Mouse (Mus musculus) lung, postnatal 25 days (tissue): ENCODE results near the gene H2-Ob.
A peak's percentile ranks its signal among the peaks of the same experiment; 100 is the strongest.

Source experiments
- DNase-seq: peaks from one replicate; pipeline ENCODE4 v3.0.0; 2022; ENCODE audit warnings: low spot score

H2-Ob gene

DNA sequence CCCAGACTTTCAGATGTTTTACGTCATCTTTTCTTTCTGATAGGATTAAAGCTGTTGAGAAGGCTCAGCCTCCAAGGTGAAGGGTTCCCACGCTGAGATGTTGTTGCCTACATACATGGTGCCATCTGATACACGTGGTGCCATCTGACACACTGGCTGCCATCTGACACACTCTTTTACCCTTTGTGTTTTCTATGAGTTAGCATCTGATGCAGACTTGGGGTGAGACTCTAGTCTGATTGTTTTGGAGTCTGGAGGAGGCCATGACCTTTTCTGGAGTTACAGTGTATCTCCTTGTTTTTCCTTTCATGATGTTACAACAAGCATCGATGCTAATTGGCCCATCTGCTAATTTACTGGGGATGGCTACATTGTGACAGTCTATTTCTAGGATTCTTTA, 6.0 kb downstream of the H2-Ob start:
- no peak for DNase-seq

DNA sequence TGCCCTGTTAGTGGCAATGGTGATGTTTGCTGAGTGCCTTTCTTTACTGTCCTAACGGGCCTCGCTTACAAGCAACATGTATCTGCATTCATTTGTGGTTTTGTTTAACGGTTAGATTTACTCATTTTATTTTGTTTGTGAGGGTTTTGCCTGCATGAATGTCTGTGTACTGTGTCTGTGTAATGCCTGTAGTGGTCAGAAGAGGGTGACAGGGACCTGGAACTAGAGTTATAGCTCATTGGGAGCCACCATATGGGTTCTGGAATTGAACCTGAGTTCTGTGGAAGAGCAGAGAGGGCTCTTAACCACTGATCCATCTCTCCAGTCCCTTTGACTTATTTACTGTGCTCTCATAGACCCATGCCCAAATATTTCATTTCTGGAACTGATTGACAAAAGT, 8.3 kb downstream of the H2-Ob start:
- DNase-seq: no peak

DNA sequence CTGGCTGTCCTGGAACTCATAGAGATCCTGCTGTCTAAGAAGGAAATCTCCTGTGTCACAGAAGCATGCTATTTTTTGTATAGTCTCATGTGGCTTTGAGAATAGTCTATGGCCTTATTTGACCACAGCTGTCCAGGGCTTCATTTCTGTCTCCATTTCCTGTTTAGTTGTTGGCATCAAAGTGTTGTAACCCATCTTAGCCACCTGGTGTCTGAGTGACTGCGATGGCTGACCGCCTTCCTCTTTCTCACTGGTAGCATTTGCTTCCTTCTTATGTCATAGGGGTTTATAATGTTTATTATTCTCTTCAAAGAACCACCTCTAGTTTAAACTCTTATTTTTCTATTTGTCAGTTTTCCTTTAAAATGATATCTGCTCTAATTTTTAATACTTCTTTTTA, 10.1 kb downstream of the H2-Ob start:
- no peak for DNase-seq

DNA sequence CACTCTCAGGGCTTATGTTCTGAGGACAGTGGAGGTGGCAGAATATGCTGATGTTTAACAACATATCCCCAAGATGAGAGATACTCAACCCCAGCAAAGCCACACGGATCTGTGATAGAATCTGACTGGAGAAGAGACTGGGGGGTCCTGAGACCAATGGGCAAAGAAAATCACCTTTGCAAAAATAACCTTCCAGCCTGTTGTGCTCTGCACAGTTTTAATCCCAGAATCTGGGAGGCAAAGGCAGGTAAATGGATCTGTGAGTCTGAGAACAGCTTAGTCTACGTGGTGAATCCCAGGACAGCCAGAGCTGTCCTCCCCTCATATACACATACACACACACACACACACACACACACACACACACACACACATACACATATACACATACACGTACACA, 10.7 kb downstream of the H2-Ob start:
- no peak for DNase-seq

DNA sequence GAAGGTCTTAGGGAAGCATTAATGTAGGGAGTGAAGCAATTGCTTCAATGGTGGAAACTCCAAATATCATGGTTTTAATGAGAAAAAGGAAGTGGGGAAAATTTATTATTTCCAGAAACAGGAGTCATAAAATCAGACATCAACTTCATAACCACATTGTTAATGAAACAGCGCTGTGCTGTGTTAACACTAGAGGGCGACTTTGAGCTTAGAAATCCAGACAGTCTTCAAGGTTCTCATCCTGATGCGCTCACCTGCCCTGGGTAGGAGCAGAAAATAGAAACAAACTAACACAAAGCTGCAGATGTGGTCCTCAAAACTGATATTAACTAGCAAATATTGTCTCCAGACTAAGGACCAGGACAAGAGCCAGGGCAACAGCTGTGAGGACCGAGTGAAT, 11.2 kb downstream of the H2-Ob start:
- DNase-seq: peak; percentile 69

DNA sequence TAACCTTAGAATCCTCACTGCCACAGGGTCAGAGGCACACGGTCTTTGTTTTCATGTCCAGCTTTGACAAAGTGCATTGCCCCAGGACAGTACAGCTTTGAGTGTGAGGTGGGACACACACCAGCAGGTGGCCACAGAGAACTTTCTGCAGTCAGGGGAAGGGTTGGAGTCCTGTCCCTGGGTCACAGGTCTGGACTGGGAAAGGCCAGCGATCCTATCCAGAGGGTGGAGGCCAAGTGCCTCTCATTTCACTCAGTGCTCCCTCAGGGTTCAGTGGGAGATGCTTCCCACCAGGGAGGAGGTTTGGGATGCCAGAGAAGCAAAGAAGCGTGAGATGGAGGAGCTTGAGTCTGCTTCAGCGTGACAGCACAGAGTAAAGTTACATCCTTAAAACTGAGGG, 13.0 kb downstream of the H2-Ob start:
- no peak for DNase-seq

DNA sequence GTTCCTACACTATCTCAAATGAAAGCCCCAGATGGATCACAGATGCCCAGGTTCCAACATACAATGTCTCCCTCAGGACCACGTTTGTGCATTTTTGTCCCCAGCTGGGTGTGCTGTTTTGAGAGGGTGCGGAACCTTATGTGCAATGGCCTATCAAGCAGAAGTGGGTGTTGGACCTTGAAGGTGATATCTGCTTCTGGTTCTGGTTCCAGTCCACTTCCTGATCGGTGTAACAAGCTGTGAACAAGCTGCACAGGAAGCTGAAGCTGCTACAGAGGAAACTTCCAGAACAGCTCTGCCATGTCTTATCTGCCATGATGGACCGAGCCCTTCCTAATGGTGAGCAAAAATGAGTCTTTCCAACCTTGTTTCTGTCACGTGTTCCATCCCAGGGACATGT, 17.8 kb downstream of the H2-Ob start:
- DNase-seq: no peak

DNA sequence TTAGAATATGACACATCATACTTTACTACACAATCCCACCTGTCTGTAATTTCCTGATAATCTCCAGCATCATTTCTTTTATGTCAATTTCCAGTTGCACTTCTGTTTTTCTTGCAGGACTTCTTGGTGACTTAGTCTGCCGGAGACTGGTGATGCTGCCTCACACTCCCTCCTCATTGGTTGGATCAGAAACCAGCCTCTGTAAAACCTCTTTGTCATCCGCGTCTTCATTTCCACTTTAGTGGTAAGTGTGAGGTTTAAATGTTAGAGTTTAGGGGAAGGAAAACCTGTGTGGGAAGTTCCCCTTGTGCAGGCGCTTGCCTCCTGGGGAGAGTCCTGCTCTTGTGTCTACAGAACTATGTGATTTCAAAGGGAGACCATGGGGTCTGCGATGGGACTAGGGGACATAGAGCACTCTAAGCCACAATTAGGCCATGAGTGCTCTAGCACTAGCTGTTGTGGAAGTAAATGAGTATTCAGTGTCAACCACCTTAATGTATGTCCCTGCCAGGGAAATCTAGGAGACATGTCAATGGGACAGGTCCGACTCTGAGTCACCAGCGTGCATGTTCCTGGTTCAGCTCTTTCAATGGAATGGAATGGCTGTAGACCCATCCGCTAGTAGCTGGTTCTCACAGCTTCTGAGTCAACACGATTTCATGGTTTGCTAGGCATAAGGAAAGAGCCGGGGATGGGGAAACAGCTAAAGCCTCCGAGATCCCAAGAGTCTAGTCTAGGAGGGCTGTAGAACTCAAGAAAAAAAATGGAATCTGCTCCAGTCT, 19.1 kb downstream of the H2-Ob start, which contains the start of gene H2-Ab1:
Gene H2-Ab1 (plus strand): TSS at position 96 of the 782 bp plus-strand sequence.
- peak; percentile 88 for DNase-seq

DNA sequence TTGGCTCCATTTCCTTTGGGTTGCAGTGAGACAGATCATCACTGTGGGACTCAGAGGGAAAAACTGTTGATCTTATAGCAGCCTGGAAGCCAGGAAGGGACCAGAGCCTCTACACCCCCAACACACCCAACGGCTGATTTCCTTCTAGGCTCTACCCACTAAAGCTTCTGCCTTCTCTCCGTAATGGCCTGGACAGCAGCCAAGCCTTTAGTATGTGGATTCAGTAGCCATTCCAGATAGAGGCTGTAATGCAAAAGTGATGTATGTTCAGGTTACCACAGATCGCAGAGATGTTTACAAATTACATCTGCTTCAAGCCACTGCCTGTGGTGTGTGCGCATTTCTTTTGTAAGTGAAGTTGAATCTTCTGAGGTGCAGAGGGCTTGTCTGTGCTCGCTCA, 21.8 kb downstream of the H2-Ob start:
- no peak for DNase-seq

DNA sequence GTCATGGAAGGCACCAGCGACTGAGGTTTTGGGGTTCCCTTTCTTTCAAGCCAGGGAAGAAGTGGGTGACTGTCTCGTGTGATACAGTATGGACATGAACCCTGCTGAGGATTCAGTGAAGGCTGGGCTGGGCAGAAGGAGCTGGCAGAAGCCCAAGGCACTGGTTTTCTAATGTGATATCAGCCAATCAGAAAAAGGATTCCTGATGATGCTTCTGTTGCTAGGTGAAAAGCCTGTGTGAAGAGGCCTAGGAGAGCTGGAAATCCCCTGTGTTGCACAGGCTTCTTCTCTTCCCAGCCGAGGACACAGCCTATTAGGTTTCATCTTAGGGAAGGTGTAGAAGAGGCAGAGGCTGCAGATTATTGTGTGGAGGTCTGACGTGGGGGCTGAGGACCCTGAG, 22.8 kb downstream of the H2-Ob start:
- DNase-seq: peak; percentile 92

DNA sequence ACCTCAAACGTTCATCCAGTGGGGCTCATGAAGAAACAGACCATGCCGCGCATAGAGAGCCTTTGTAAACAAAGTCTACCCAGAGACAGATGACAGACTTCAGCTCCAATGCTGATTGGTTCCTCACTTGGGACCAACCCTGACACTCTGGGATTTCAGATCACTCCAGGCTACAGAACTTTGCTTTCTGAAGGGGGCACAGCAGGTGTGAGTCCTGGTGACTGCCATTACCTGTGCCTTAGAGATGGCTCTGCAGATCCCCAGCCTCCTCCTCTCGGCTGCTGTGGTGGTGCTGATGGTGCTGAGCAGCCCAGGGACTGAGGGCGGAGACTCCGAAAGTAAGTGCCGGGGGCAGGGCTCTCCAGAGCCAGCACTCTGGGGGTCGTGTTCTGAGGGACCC, 24.4 kb downstream of the H2-Ob start:
- DNase-seq: peak; percentile 87

DNA sequence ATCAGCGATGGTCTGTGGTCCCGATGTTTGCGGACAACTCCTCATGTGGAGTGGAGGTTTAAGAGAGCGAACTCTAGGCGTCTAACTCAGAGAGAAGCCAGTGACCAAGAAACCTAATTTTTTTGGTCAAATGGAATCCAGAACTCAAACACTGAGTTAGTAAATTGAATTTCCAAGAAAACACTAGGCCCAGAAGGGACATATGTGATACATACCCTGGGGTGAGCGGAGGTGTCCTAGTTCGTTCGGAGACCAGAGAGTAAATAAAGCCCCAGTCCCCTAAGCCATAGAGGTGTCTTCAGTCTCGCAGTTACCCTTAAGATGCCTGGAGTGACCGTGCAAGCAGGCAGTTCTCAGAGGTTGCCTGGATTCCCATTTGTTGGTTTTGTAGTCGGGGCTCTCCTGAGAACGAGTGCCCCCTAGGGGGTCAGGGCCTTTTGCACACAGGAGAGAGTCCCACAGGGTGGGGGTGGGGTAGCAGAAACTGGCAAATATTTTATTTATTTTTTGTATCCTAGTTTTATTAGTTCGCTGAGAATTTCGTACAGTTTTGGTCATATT, 25.2 kb downstream of the H2-Ob start:
- DNase-seq: peak; percentile 44

DNA sequence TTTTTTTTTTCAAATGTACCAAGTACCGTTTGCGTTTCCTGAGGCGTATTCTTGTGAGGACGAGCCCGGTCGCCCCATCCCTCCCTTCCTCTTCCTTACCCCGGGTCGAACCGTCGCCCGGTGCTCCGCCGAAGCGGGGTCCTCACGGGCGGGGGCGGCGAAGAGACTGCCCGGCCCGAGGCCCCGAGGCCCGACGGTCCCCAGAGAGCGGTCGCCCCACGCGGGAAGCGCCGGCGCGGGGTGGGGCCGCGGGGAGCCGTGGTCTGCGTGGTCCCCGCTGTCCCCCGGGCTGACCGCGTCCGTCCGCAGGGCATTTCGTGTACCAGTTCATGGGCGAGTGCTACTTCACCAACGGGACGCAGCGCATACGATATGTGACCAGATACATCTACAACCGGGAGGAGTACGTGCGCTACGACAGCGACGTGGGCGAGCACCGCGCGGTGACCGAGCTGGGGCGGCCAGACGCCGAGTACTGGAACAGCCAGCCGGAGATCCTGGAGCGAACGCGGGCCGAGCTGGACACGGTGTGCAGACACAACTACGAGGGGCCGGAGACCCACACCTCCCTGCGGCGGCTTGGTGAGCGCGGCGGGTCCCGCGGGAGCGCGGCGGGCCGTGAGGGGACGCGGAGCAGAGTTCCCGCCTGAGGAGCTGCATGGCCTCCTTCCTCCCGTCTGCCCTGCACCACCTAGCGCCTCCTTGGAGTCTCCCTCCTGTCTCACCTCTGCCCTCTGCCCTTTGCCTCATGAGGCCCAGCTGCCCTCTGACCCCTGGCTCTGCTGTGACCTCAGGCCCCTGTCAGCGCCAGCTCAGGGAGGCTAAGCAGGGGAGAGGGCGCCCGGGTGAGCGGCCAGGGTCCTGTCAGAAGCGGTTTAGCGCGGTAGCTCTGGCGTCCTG, 26.0 kb downstream of the H2-Ob start:
- no peak for DNase-seq

DNA sequence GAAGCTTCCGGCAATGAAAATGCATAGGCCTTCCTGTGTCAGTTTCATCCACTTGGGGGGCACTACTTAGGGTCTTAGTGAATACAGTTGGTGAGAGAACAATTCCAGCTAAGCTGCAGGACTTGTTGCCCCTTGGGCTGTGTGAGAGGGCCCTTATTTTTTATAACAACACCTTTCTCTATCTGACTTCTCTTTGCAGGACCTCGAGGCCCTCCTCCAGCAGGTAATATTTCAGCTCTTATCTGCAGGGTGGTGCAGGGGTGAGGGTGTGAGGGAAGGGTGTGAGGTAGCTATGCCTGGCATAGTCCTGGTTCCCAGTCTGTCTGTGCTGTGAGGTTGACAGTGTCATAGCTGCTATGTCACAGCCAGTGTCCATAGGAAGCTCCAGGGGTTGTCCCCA, 29.6 kb downstream of the H2-Ob start:
- DNase-seq: no peak

DNA sequence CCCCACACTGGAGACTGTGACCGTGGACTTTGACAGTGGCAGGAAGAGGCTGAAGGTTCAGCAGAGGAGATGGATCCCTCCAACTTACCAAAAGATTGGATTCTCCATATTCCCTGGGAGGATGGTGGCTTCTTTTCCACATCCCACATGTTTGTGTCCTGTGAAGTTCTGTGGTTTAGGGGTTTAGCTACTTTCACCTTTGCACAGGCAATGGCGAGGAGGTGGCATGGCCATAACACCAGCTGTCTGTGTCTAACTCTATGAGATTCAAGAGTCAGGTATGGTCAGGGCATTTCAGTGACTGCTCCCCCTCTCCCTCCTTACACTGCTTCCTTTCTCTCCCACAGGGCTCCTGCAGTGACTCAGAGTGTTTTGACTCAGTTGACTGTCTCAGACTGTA, 30.0 kb downstream of the H2-Ob start:
- DNase-seq: no peak

DNA sequence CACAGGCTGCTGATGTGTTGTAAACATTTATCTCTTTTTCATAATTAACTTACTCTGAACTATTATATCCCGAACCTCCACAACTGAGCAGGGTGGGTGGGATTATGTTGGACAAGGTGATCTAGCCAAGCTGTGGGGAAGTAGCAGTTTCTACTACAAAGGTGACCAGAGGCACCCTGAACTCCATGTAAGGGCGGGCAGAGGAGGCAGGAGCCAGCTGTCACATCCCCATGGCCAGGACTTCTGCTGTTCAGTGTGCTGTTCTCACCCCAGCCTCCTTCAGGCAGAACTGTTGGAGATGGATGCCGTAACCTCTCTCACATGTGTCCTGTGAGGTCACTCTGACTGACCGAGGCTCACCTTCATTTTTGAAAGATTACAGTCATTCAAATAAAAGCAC, 31.1 kb downstream of the H2-Ob start:
- DNase-seq: no peak

DNA sequence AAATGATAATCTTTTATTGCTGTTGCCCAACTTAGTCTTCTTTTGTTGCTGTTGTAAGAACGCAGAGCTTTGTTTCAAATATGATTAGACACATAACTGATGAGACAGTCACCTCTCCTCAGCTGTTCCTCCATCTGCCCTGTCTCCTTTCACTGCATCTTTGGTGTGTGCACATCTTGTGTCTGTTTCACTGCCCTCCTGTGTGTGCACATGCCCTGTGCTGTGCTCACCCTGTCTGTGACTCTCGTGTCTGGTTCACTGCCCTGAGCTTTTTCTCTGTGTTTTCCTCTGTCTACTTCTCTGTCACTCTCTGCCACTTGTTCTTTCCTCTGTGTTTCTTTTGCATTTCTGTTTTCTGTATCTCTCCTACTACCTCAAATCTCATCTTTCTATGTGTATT, 31.5 kb downstream of the H2-Ob start:
- no peak for DNase-seq

DNA sequence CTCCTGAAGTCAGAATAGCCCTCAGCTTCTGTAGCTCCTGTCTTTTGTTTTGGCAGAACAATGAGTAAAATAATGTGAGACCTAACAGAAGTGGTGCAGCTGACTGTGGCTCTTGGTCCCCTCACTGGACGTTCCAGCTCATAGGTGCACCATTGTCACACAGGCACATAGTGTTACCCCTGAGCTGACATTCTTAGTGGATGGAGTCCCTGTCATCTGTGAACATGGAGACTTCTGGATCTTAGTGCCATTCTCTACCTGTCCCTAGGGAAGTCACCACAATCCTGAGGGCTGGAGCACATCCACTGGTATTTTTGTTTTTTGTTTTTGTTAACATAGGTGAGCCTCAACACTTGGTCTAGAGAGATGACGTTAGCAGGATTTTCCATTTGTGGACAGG, 32.2 kb downstream of the H2-Ob start:
- no peak for DNase-seq

DNA sequence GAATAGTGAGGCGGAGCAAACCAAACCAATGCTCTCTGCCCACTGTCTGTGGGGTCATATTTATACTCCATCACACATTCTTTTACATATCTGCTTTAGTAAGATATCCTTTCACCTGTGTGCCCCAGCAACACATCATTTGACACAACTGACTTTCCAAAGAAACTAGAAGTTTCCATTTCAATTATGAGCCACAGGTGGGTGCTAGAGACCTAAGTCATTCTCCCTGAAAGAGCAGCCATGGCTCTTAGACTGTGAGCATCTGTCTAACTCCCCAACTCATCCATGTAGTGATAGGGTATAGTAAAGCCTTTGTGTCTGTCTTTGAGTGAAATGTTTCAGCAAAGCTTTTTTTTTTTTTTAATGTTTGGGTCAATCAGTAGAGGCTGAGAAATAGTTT, 33.4 kb downstream of the H2-Ob start:
- DNase-seq: no peak

DNA sequence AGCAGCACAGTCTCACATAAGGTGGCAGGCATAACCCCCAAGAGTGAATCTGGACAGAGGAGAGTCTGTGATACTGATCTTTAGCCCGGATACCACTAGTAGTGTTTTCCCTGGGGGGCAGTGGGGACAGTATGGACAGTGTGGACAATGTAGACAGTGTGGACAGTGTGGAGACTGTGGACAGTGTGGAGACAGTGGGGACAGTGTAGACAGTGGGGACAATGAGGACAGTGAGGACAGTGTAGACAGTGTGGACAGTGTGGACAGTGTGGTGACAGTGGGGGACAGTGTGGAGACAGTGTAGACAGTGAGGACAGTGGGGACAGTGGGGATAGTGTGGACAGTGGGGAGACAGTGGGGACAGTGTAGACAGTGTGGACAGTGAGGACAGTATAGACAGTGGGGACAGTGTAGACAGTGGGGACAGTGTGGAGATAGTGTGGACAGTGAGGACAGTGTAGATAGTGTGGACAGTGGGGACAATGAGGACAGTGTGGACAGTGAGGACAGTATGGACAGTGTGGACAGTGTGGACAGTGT, 41.9 kb downstream of the H2-Ob start:
- no peak for DNase-seq

DNA sequence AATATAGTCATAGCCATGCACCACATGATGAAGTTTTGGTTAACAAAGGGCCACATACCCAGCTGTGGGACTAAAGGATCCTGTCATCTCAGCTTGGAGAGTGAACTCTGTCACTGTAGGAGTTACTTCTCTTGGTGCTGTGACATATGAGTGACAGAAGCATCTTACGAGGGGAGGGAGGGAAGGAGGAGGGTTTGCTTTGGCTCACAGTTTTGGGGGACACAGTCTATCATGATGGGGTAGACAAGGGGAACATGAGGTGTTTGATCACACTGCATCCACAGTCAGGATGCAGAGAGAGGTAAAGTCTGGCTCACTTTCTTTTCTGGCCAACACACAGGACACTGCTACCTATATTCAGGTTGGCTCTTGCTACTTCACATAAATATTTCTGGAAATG, 43.1 kb downstream of the H2-Ob start:
- DNase-seq: no peak

DNA sequence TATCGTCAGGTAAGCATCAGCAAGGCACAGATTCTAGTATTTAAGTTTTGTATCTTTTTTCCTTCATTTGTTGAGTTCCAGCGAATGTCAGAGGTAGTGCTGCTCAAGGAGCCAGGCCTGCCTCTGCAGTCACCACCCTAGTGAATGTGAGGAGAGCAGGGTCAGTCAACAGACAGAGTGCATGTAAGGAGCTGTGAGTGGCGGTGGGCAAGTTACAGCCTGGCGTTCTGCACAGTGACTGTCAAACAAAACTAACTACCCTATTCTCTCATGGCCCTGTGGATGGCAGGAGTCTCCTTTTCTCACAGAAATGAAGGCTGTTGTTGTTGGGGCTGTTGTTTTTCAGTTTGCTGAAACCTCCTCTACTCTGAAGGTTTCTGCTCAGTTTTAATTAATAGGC, 46.7 kb downstream of the H2-Ob start:
- no peak for DNase-seq

DNA sequence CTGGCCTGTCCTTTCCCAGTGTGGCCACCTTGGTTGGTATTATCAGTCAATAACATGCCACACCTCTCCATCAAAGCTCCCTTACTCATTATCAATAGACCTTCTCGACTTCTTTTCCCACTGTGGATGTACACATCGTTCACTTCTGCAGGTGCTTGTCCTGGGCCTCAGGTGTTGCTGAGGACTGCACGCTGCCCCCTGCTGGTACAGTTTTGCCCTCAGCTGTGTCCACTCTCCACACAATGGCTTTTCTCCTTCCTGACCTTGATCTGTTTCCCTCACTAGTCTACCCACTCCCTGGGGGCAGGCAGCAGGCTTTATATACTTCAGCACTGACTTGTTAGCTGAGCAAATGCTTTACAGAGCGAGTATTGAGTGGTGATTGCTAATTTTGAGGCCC, 47.1 kb downstream of the H2-Ob start:
- DNase-seq: peak; percentile 58
